Mouse (Mus musculus): ENCODE data around the gene Olfr1333. TPM values are rescaled to one million over a fixed set of nuclear protein-coding genes. Genes with fewer than 3 reads are reported as not detected.
"Not testable (repeated sequence)": the region's sequence is repeated elsewhere in the genome, so short reads cannot be mapped to it uniquely, and the experiment has no call there.

The Olfr1333 gene
- polyA plus RNA-seq (2015; fragmentation: Nextera tagmentation; extraction: Ambion mirVana): not detected in 2 replicates

DNA sequence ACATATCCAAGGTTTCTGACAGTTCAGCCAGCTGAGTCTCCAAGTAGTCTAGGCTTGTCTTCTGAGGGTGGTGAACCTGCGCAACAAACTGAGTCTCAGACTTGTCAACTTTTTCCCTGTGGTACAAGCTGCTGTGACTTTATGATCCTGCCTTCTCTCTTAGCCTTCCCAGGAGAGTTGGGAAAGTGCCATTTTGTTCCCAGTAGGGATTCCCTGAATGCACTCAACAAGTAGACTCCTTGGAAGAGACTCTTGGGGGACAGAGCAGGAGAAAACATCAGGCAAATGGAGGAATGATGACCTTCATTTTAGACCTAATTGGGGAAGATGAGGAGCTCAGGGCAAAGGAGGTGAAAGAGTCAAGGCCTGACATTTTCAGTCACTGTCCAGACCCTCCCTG, at the start of gene Olfr1333:
Gene Olfr1333 (minus strand): TSS at position 101 of the 400 bp plus-strand sequence.
- H3K36me3 ChIP-seq: no peaks in the 10 kb centered on the region
- no peaks in the 10 kb centered on the region for H3K27me3 ChIP-seq (replicated peaks)
- no peak for ATAC-seq (ENCODE audit: insufficient read depth, low FRiP score, low read depth)
- 97% methylated on average over 1 of the region's 1 CpGs for WGBS
- H3K27ac ChIP-seq: no peak within 1 kb of the TSS
- no peak within 1 kb of the TSS for H3K9ac ChIP-seq
- no peak within 1 kb of the TSS for H3K4me2 ChIP-seq
- no peaks in the 10 kb centered on the region for H3K4me1 ChIP-seq
- H3K4me3 ChIP-seq (replicated peaks): no peak within 1 kb of the TSS
- H3K9me3 ChIP-seq: no peaks in the 10 kb centered on the region

DNA sequence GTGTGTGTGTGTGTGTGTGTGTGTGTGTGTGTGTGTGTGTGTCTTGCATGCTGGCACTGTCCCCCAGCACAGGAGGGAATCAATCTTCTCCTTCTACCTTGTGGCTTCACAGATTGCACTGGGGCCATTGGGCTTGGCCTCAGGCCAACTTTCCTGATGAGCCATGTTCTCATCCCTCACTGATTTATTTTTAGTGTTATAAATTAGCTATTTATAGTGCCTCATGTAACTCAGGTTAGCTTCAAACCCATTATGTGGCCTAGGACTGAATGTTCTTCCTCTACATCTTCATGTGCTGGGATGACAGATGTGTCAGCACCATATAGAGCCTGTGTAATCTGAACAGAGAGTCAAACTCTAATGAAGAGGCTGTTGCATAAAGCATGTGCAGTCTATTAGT, 31.5 kb upstream of the Olfr1333 start:
- H3K4me1 ChIP-seq: no peaks in the 10 kb centered on the region
- no peaks in the 10 kb centered on the region for H3K27me3 ChIP-seq (replicated peaks)
- H3K9me3 ChIP-seq: no peaks in the 10 kb centered on the region
- H3K27ac ChIP-seq: no peak overlapping the region
- no peak for ATAC-seq (ENCODE audit: insufficient read depth, low FRiP score, low read depth)
- no peak overlapping the region for H3K9ac ChIP-seq
- H3K36me3 ChIP-seq: no peaks in the 10 kb centered on the region
- H3K4me3 ChIP-seq (replicated peaks): no peak overlapping the region
- H3K4me2 ChIP-seq: no peak overlapping the region

DNA sequence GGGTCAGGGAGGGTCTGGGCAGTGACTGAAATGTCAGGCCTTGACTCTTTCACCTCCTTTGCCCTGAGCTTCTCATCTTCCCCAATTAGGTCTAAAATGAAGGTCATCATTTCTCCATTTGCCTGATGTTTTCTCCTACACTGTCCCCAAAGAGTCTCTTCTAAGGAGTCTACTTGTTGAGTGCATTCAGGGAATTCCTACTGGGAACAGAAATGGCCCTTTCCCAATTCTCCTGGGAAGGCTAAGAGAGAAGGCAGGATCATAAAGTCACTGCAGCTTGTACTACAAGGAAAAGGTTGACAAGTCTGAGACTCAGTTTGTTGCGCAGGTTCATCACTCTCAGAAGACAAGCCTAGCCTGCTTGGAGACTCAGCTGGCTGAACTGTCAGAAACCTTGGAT, 28.3 kb upstream of the Olfr1333 start, which contains the start of gene Olfr1331:
Gene Olfr1331 (plus strand): TSS at position 301 of the 400 bp plus-strand sequence.
- H3K4me2 ChIP-seq: no peak within 1 kb of the TSS
- H3K4me1 ChIP-seq: no peaks in the 10 kb centered on the region
- H3K36me3 ChIP-seq: no peaks in the 10 kb centered on the region
- no peaks in the 10 kb centered on the region for H3K27me3 ChIP-seq (replicated peaks)
- no peaks in the 10 kb centered on the region for H3K9me3 ChIP-seq
- ATAC-seq (ENCODE audit: insufficient read depth, low FRiP score, low read depth): no peak
- H3K4me3 ChIP-seq (replicated peaks): no peak within 1 kb of the TSS
- H3K9ac ChIP-seq: no peak within 1 kb of the TSS
- H3K27ac ChIP-seq: no peak within 1 kb of the TSS
- 87% methylated on average over 1 of the region's 1 CpGs for WGBS

DNA sequence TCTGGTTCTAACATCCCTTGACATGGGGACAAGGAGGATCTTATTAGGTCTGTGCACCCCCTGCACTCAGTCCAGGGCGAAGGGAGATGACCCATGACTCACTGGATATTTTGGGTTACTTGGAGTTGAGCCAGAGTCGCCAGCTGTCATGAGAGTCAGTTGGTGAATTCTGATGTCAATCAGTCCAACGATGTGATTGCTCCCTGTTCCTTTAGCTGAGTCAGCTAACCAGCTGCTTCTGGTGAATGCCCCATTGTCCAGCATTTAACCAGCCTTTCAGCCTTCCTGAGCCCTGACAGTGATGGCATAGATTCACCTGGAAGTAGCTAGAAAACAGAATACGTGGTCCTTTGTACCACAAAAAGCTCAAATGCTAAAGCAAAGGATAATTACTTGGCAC, 26.6 kb upstream of the Olfr1333 start:
- no peak overlapping the region for H3K9ac ChIP-seq
- H3K27ac ChIP-seq: no peak overlapping the region
- no peak overlapping the region for H3K4me3 ChIP-seq (replicated peaks)
- WGBS: 60% methylated on average over 4 of the region's 4 CpGs
- no peak for ATAC-seq (ENCODE audit: insufficient read depth, low FRiP score, low read depth)
- H3K27me3 ChIP-seq (replicated peaks): no peaks in the 10 kb centered on the region
- H3K36me3 ChIP-seq: no peaks in the 10 kb centered on the region
- no peaks in the 10 kb centered on the region for H3K9me3 ChIP-seq
- no peaks in the 10 kb centered on the region for H3K4me1 ChIP-seq
- no peak overlapping the region for H3K4me2 ChIP-seq

DNA sequence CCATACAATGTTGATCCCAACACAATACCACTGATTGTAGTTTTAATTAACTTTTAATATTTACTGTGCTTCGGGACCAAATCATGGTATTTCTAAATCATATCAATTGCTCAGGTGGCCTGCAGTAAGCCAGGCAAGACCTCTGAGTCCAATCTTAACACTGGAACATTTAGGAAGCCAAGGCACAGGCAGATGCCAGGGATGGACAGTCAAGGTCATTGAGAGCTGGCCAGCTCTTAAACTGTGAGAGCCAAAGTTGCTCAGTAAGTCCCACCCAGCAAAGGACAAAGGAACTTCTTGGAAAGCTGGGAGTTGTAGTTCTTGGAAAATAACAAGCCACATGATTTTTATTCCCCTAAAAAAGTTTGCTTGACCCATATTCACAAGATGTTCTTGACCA, 25.7 kb upstream of the Olfr1333 start:
- no peak for ATAC-seq (ENCODE audit: insufficient read depth, low FRiP score, low read depth)

DNA sequence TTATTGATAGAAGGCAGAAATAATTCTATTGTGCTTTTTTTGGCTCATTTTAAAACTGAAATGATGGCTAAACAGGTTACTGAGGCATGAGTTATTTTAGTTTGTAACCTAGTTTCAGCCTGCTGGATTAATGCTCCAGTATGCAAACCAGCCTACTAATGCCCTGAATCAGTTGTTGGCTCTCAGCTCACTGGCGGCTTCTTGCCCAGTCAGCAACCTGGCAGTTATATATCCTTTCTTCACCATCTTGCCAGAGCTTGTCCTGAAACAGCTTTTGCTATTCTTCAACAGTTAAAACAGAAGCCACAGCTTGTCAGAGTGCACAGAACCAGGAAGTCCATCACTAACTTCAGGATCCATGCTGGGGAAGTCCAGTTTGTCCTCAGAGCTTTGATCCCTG, 17.2 kb downstream of the Olfr1333 start:
- Histone ChIP-seq H3K36me3 (no peaks in the 10 kb centered on the region), H3K4me3 (replicated peaks) (no peak overlapping the region), H3K27me3 (replicated peaks) (no peaks in the 10 kb centered on the region), H3K27ac (no peak overlapping the region), H3K9me3 (no peaks in the 10 kb centered on the region), H3K9ac (no peak overlapping the region), H3K4me1 (no peaks in the 10 kb centered on the region), H3K4me2 (no peak overlapping the region)
- 88% methylated on average over 1 of the region's 1 CpGs for WGBS
- no peak for ATAC-seq (ENCODE audit: insufficient read depth, low FRiP score, low read depth)

More for the DNA sequence above, 25.7 kb upstream of the Olfr1333 start:
- no peak overlapping the region for H3K9ac ChIP-seq
- H3K9me3 ChIP-seq: no peaks in the 10 kb centered on the region
- H3K4me2 ChIP-seq: no peak overlapping the region
- no peaks in the 10 kb centered on the region for H3K4me1 ChIP-seq
- WGBS: 85% methylated on average over 1 of the region's 1 CpGs
- no peaks in the 10 kb centered on the region for H3K27me3 ChIP-seq (replicated peaks)
- no peak overlapping the region for H3K27ac ChIP-seq
- H3K36me3 ChIP-seq: no peaks in the 10 kb centered on the region
- no peak overlapping the region for H3K4me3 ChIP-seq (replicated peaks)

DNA sequence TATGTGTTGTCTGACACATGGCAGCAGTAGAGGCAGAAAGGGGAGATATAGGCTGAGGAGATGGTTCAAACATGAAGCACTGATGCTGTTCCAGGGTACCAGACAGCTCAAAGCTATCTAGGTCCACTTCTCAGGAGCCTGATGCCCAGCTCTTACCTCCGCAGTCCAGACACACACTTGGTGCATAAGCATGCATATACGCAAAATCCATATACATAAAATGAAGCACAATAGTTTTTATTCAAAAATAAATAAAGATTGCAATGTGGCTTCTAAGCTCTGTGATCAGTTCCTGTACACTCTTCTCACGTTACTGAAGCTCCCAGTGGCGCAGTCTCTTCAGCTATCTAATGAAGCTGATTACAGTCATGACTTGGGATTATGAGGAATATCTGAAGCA, 26.2 kb downstream of the Olfr1333 start, which contains the start of gene Olfr1335:
Gene Olfr1335 (minus strand): TSS at position 101 of the 400 bp plus-strand sequence.
- Histone ChIP-seq H3K4me2 (no peak within 1 kb of the TSS), H3K27me3 (replicated peaks) (no peaks in the 10 kb centered on the region), H3K9ac (no peak within 1 kb of the TSS), H3K9me3 (no peaks in the 10 kb centered on the region), H3K36me3 (no peaks in the 10 kb centered on the region), H3K4me1 (no peaks in the 10 kb centered on the region), H3K27ac (no peak within 1 kb of the TSS), H3K4me3 (replicated peaks) (no peak within 1 kb of the TSS)
- ATAC-seq (ENCODE audit: insufficient read depth, low FRiP score, low read depth): no peak
- 86% methylated on average over 4 of the region's 4 CpGs for WGBS

DNA sequence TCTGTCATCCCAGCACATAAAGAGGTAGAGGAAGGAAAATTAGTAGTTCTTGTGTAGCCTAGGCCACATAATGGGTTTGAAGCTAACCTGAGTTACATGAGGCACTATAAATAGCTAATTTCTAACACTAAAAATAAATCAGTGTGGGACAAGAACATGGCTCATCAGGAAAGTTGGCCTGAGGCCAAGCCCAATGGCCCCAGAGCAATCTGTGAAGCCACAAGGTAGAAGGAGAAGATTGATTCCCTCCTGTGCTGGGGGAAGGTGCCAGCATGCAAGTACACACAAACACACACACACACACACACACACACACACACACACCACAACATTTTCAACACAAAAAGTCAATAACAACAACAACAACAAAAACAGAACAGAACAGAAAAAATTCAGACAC, 43.3 kb downstream of the Olfr1333 start:
- H3K9ac ChIP-seq; H3K4me3 ChIP-seq (replicated peaks); ATAC-seq (ENCODE audit: insufficient read depth, low FRiP score, low read depth); H3K4me2 ChIP-seq; H3K27ac ChIP-seq; H3K36me3 ChIP-seq; H3K27me3 ChIP-seq (replicated peaks); H3K4me1 ChIP-seq; H3K9me3 ChIP-seq: not testable (repeated sequence)

DNA sequence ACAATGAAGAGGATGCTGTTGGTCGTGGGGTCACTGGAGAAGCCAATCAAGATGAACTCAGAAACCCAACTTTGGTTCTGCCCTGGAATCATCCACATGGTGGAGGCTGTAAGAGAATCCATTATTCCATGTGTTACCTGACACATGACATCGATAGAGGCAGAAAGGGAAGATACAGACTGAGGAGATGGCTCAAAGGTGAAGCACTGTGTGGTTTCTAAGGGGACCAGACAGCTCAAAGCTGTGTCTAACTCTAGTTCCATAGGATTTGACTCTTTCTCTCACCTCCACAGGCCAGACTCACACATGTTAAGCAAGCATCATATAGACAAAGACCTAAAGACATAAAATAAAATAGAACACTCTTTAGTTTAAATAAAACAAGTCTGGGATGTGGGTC, 53.6 kb downstream of the Olfr1333 start, which contains the start of gene Olfr1337:
Gene Olfr1337 (minus strand): TSS at position 101 of the 400 bp plus-strand sequence.
- Histone ChIP-seq H3K4me1 (no peaks in the 10 kb centered on the region), H3K4me3 (replicated peaks) (no peak within 1 kb of the TSS), H3K9ac (no peak within 1 kb of the TSS), H3K9me3 (no peaks in the 10 kb centered on the region), H3K4me2 (no peak within 1 kb of the TSS), H3K36me3 (no peaks in the 10 kb centered on the region), H3K27me3 (replicated peaks) (no peaks in the 10 kb centered on the region), H3K27ac (no peak within 1 kb of the TSS)
- ATAC-seq (ENCODE audit: insufficient read depth, low FRiP score, low read depth): no peak
- 77% methylated on average over 2 of the region's 2 CpGs for WGBS

Other genes starting within 250 kb of the Olfr1333 start
- gene Cfap57, start 215.5 kb downstream of the Olfr1333 start, polyA plus RNA-seq (2015; fragmentation: Nextera tagmentation; extraction: Ambion mirVana): 0.06 and 0.33 TPM in 2 replicates
- gene Ebna1bp2, start 215.5 kb downstream of the Olfr1333 start, polyA plus RNA-seq (2015; fragmentation: Nextera tagmentation; extraction: Ambion mirVana): 129 and 151 TPM in 2 replicates
- gene Olfr62, start 177.3 kb downstream of the Olfr1333 start, polyA plus RNA-seq (2015; fragmentation: Nextera tagmentation; extraction: Ambion mirVana): not detected in 2 replicates
- not detected in 2 replicates for gene Olfr1342, start 143.5 kb downstream of the Olfr1333 start, polyA plus RNA-seq (2015; fragmentation: Nextera tagmentation; extraction: Ambion mirVana)
- not detected in 2 replicates for gene Olfr1341, start 132.8 kb downstream of the Olfr1333 start, polyA plus RNA-seq (2015; fragmentation: Nextera tagmentation; extraction: Ambion mirVana)
- gene Olfr1340, start 116.1 kb downstream of the Olfr1333 start, polyA plus RNA-seq (2015; fragmentation: Nextera tagmentation; extraction: Ambion mirVana): not detected in 2 replicates
- not detected in 2 replicates for gene Olfr1339, start 104.1 kb downstream of the Olfr1333 start, polyA plus RNA-seq (2015; fragmentation: Nextera tagmentation; extraction: Ambion mirVana)
- not detected in 2 replicates for gene Olfr1338, start 77.5 kb downstream of the Olfr1333 start, polyA plus RNA-seq (2015; fragmentation: Nextera tagmentation; extraction: Ambion mirVana)
- gene Olfr1337, start 53.7 kb downstream of the Olfr1333 start, polyA plus RNA-seq (2015; fragmentation: Nextera tagmentation; extraction: Ambion mirVana): not detected in 2 replicates
- gene Olfr1335, start 26.3 kb downstream of the Olfr1333 start, polyA plus RNA-seq (2015; fragmentation: Nextera tagmentation; extraction: Ambion mirVana): not detected in 2 replicates
- gene Olfr1331, start 28.4 kb upstream of the Olfr1333 start, polyA plus RNA-seq (2015; fragmentation: Nextera tagmentation; extraction: Ambion mirVana): not detected in 2 replicates
- gene Olfr1330, start 52.3 kb upstream of the Olfr1333 start, polyA plus RNA-seq (2015; fragmentation: Nextera tagmentation; extraction: Ambion mirVana): not detected in 2 replicates
- gene Olfr1329, start 81.2 kb upstream of the Olfr1333 start, polyA plus RNA-seq (2015; fragmentation: Nextera tagmentation; extraction: Ambion mirVana): not detected in 2 replicates
- gene Olfr1328, start 102.3 kb upstream of the Olfr1333 start, polyA plus RNA-seq (2015; fragmentation: Nextera tagmentation; extraction: Ambion mirVana): not detected in 2 replicates
- gene Lao1, start 125.3 kb upstream of the Olfr1333 start, polyA plus RNA-seq (2015; fragmentation: Nextera tagmentation; extraction: Ambion mirVana): not detected in 2 replicates

Data from stomach, embryonic 15.5 days (tissue).